Mouse (Mus musculus) CH12.LX (cell line): ENCODE data around the gene Nup35. TPM values are rescaled to one million over a fixed set of nuclear protein-coding genes. Genes with fewer than 3 reads are reported as not detected.

Experiments used
- DNase-seq: peaks from one replicate; pipeline ENCODE4 v3.0.0-alpha.2; 2013; ENCODE audit errors: extremely low read depth
- H3K27ac ChIP-seq: 2 replicates; pipeline ENCODE4 v1.5.1; 2012; ENCODE audit warnings: low read depth, mild to moderate bottlenecking, control low read depth, moderate library complexity; ENCODE audit not compliant: insufficient read depth
- H3K27me3 ChIP-seq: replicated peaks from 2 replicates; pipeline ENCODE3; 2012; ENCODE audit warnings: inconsistent platforms
- H3K36me3 ChIP-seq, 2 experiments: replicated peaks in 1 of 2; 2 replicates each; pipeline versions ENCODE3 to v1.6.1; 2012; ENCODE audit warnings: inconsistent platforms in 1 of 2, low read length in 1 of 2, mild to moderate bottlenecking in 1 of 2, mixed read lengths in 1 of 2, moderate library complexity in 1 of 2; ENCODE audit not compliant: control insufficient read depth in 1 of 2, insufficient read depth in 1 of 2
- H3K4me1 ChIP-seq, 2 experiments: 2 replicates each; pipeline ENCODE4 v1.6.1; 2012; ENCODE audit warnings: inconsistent platforms in 1 of 2, moderate library complexity in 1 of 2; ENCODE audit not compliant: insufficient read depth in 2 of 2, control insufficient read depth in 1 of 2
- H3K4me2 ChIP-seq: 2 replicates; pipeline ENCODE4 v1.6.1; 2012; ENCODE audit warnings: low read depth, mild to moderate bottlenecking, control low read depth; ENCODE audit not compliant: poor library complexity, insufficient read depth, severe bottlenecking
- H3K4me3 ChIP-seq, 3 experiments: fragments of 150-350 bp in 1 of 3; sonication (generic) in 1 of 3; replicated peaks in 1 of 3; 2 replicates each; pipeline versions ENCODE3 to v1.5.1; 2011 to 2012; ENCODE audit warnings: low read depth in 2 of 3, low read length in 2 of 3, mild to moderate bottlenecking in 2 of 3, moderate library complexity in 2 of 3, control low read depth in 1 of 3, improper control_type of control experiment in 1 of 3, inconsistent platforms in 1 of 3, mixed read lengths in 1 of 3; ENCODE audit not compliant: poor library complexity in 1 of 3
- H3K79me2 ChIP-seq: replicated peaks from 2 replicates; pipeline ENCODE4 v1.6.1; 2012; ENCODE audit warnings: mild to moderate bottlenecking, moderate library complexity; ENCODE audit not compliant: control insufficient read depth, poor library complexity, insufficient read depth, severe bottlenecking; ENCODE audit errors: extremely low read depth
- H3K9ac ChIP-seq: 2 replicates; pipeline ENCODE4 v1.6.1; 2012; ENCODE audit warnings: low read depth, mild to moderate bottlenecking, control low read depth, moderate library complexity; ENCODE audit not compliant: insufficient read depth
- H3K9me3 ChIP-seq: replicated peaks from 2 replicates; pipeline ENCODE3; 2012; ENCODE audit warnings: low read length, inconsistent platforms, mixed read lengths
- CHD1 ChIP-seq: IDR thresholded peaks from 2 replicates; pipeline ENCODE4 v1.6.1; 2012; ENCODE audit warnings: low read depth, low read length, improper control_type of control experiment, inconsistent platforms
- CHD2 ChIP-seq: IDR thresholded peaks from 2 replicates; pipeline ENCODE4 v1.6.1; 2011; ENCODE audit warnings: low read length, improper control_type of control experiment
- CTCF ChIP-seq, 2 experiments: IDR thresholded peaks in 1 of 2; conservative IDR thresholded peaks in 1 of 2; 2 replicates each; pipeline ENCODE4 v1.5.1; 2011 to 2012; ENCODE audit warnings: low read depth in 2 of 2, low read length in 2 of 2, improper control_type of control experiment in 1 of 2, inconsistent platforms in 1 of 2, mild to moderate bottlenecking in 1 of 2, moderate library complexity in 1 of 2
- GABPA ChIP-seq: IDR thresholded peaks from 2 replicates; pipeline ENCODE4 v1.6.1; 2012; ENCODE audit warnings: low read depth, low read length, improper control_type of control experiment, inconsistent platforms; ENCODE audit not compliant: insufficient replicate concordance
- JUND ChIP-seq: conservative IDR thresholded peaks from 2 replicates; pipeline ENCODE4 v1.6.1; 2011; ENCODE audit warnings: low read depth, low read length, improper control_type of control experiment
- MAFK ChIP-seq: IDR thresholded peaks from 2 replicates; pipeline ENCODE4 v1.6.1; 2011; ENCODE audit warnings: low read length, improper control_type of control experiment; ENCODE audit not compliant: insufficient replicate concordance
- MAZ ChIP-seq: IDR thresholded peaks from 2 replicates; pipeline ENCODE4 v1.6.1; 2012; ENCODE audit warnings: low read depth, mild to moderate bottlenecking, inconsistent platforms, low read length, improper control_type of control experiment, moderate library complexity
- MXI1 ChIP-seq: IDR thresholded peaks from 2 replicates; pipeline ENCODE4 v1.6.1; 2011; ENCODE audit warnings: mild to moderate bottlenecking, low read depth, low read length, improper control_type of control experiment
- NELFE ChIP-seq: IDR thresholded peaks from 2 replicates; pipeline ENCODE4 v1.6.1; 2011; ENCODE audit warnings: low read depth, low read length, improper control_type of control experiment
- PAX5 ChIP-seq: IDR thresholded peaks from 2 replicates; pipeline ENCODE4 v1.6.1; 2012; ENCODE audit warnings: low read length, inconsistent platforms, mixed read lengths
- RAD21 ChIP-seq: IDR thresholded peaks from 2 replicates; pipeline ENCODE4 v1.6.1; 2011; ENCODE audit warnings: low read depth, mild to moderate bottlenecking, low read length, improper control_type of control experiment, moderate library complexity
- RCOR1 ChIP-seq: conservative IDR thresholded peaks from 2 replicates; pipeline ENCODE4 v1.6.1; 2012; ENCODE audit warnings: low read depth, mild to moderate bottlenecking, inconsistent platforms, low read length, improper control_type of control experiment
- SIN3A ChIP-seq: IDR thresholded peaks from 2 replicates; pipeline ENCODE4 v1.6.1; 2012; ENCODE audit warnings: low read length, improper control_type of control experiment, inconsistent platforms
- UBTF ChIP-seq: IDR thresholded peaks from 2 replicates; pipeline ENCODE4 v1.6.1; 2012; ENCODE audit warnings: low read depth, mild to moderate bottlenecking, inconsistent platforms, low read length, improper control_type of control experiment, moderate library complexity
- USF2 ChIP-seq: conservative IDR thresholded peaks from 2 replicates; pipeline ENCODE4 v1.6.1; 2011; ENCODE audit warnings: low read depth, low read length, improper control_type of control experiment
- ZC3H11A ChIP-seq: IDR thresholded peaks from 2 replicates; pipeline ENCODE4 v1.6.1; 2012; ENCODE audit warnings: low read depth, mild to moderate bottlenecking, inconsistent platforms, low read length, improper control_type of control experiment
- ZMIZ1 ChIP-seq: IDR thresholded peaks from 2 replicates; pipeline ENCODE4 v1.6.1; 2012; ENCODE audit warnings: low read depth, mild to moderate bottlenecking, inconsistent platforms, low read length, improper control_type of control experiment
- dilution Hi-C: fragments of 300-500 bp; cut with MboI; formaldehyde crosslinking; loops from 2 replicates; pipeline ENCODE4 v1.14.3; 2020; ENCODE audit warnings: low sequenced_read_pairs; ENCODE audit not compliant: extremely low pct_unique_long_range_greater_than_20kb, extremely low pct_ligation_motif_present
- in situ Hi-C: fragments of 300-500 bp; cut with MboI; formaldehyde crosslinking; loops from 3 replicates; pipeline ENCODE4 v1.14.3; 2019; ENCODE audit warnings: low sequenced_read_pairs, low pct_ligation_motif_present, low pct_unique_long_range_greater_than_20kb, mixed read lengths
- polyA plus RNA-seq: library from polyadenylated mRNA; unstranded; fragments of >175 nt; gene quantifications from 2 replicates; pipeline ENCODE4 v1.2.1, GENCODE M21; 2012; ENCODE audit warnings: low read depth; ENCODE audit not compliant: insufficient read length
- total RNA-seq, 2 experiments: library from RNA; depleted of rRNA; stranded (reverse); fragments of 300-350 nt in 1 of 2; fragments of >200 nt in 1 of 2; gene quantifications; 2 replicates each; pipeline ENCODE4 v1.2.3; 2012 to 2014

Gene Nup35
- total and polyA plus RNA-seq, 3 experiments: 37.9 to 161 (median 53.2) TPM

GRCm38 (mm10) chr2:80612796-80613195 lies 4.2 kb upstream of the Nup35 start:
- H3K9ac ChIP-seq: no peak overlapping the region
- no peak overlapping the region for H3K4me3 ChIP-seq
- peaks cover 0 to 7% of the 10 kb centered on the region in 2 experiments; a peak in 1 of 4 replicates for H3K4me1 ChIP-seq
- no peak for DNase-seq
- in situ Hi-C loops (no loop called here), dilution Hi-C loops (no loop called here)
- no peak overlapping the region for H3K4me2 ChIP-seq
- no peak overlapping the region for H3K27ac ChIP-seq
- no peak for TF ChIP-seq JUND
- TF ChIP-seq ZC3H11A: no peak
- TF ChIP-seq MXI1: no peak
- no peak for TF ChIP-seq CTCF (conservative IDR thresholded peaks at IDR 0.05 in 1 of 2, IDR thresholded peaks at IDR 0.05 in 1 of 2; ENCODE audit: low read depth in 2 of 2, low read length in 2 of 2)
- no peak for TF ChIP-seq RCOR1
- no peak for TF ChIP-seq NELFE
- TF ChIP-seq CHD1: no peak
- TF ChIP-seq PAX5: no peak
- no peak for TF ChIP-seq MAZ
- TF ChIP-seq GABPA: no peak
- no peak for TF ChIP-seq RAD21
- TF ChIP-seq SIN3A: no peak
- TF ChIP-seq CHD2: no peak
- H3K27me3 ChIP-seq: no peaks in the 10 kb centered on the region
- no peaks in the 10 kb centered on the region for H3K36me3 ChIP-seq
- H3K9me3 ChIP-seq: no peaks in the 10 kb centered on the region
- no peaks in the 10 kb centered on the region for H3K79me2 ChIP-seq

GRCm38 (mm10) chr2:80618991-80619390 lies 2.0 kb downstream of the Nup35 start:
- no peaks in the 10 kb centered on the region for H3K27me3 ChIP-seq
- no peak overlapping the region for H3K4me2 ChIP-seq
- no peaks in the 10 kb centered on the region for H3K9me3 ChIP-seq
- no peak overlapping the region for H3K9ac ChIP-seq
- no peaks in the 10 kb centered on the region for H3K79me2 ChIP-seq
- peaks cover 0 to 18% of the 10 kb centered on the region in 2 experiments; a peak in 2 of 4 replicates for H3K4me1 ChIP-seq
- peaks cover 3 to 29% of the 10 kb centered on the region in 2 experiments for H3K36me3 ChIP-seq
- no peak overlapping the region for H3K4me3 ChIP-seq
- no peak for DNase-seq
- dilution Hi-C loops (no loop called here), in situ Hi-C loops (no loop called here)
- TF ChIP-seq UBTF (no peak), CTCF (conservative IDR thresholded peaks at IDR 0.05 in 1 of 2, IDR thresholded peaks at IDR 0.05 in 1 of 2; ENCODE audit: low read depth in 2 of 2, low read length in 2 of 2) (no peak), USF2 (no peak), MAFK (no peak), ZC3H11A (no peak), RAD21 (no peak), ZMIZ1 (no peak), CHD2 (no peak)
- no peak overlapping the region for H3K27ac ChIP-seq
